Mouse (Mus musculus): ENCODE results near the gene Eif4g1. TPM values are rescaled to one million over a fixed set of nuclear protein-coding genes. Genes with fewer than 3 reads are reported as not detected.

The Eif4g1 gene
- total and polyA plus RNA-seq, 3 experiments: 257 to 957 (median 325) TPM

DNA sequence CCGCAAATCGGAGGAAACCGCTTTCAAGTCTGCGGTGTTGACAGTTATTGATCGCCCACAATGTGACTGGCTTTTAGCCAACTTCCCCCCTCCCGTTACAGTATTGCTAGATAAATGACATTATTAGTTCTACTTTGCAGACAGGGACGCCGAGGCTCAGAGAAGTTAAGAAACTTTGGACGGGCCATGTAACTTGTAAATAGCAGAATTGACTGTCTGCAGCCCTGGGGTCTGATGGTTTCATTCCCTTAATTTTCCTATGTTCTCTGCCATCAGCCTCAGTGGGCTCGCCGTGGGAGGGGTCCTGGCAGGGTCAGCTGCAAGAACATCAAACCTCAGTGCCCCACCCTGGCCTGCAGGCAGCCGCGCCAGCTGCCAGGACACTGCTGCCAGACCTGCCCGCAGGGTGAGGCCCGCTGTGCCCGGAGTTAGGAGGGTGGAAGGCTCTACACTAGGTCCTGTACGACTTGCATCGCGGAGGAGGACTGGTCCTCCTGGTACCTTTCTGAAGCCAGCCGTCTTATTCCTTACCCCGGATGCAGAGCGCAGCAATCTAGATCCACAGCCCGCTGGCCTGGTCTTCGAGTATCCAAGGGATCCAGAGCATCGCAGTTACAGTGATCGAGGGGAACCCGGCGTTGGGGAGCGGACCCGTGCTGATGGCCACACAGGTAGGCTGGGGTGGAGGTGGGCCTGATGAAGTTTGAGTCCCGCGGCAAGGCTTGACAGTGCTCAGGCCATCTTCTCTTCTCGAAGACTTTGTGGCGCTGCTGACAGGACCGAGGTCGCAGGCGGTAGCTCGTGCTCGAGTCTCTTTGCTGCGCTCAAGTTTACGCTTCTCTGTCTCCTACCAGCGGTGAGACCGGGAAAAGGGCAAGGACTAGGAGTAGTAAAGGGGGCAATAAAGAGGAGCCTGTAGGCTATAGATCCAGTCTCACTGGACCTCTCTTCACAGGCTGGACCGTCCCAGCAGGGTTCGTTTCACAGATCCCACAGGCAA, 65.9 kb downstream of the Eif4g1 start, which contains the start of gene Thpo:
Thpo (minus strand) TSS at position 781 of the 1,000 bp plus-strand sequence.
- Histone ChIP-seq H3K9me3 (replicated peaks) (no peaks in the 10 kb centered on the region), H3K4me1 (ENCODE audit: insufficient read depth, low read depth, low read length) (peaks cover 3% of the 10 kb centered on the region; the same call in 1 of the 2 replicates), H3K36me3 (replicated peaks) (no peaks in the 10 kb centered on the region), H3K4me3 (ENCODE audit: low read depth, low read length) (no peak within 1 kb of the TSS), H3K27me3 (ENCODE audit: insufficient read depth, low read length) (peaks cover 89% of the 10 kb centered on the region)
- DNase-seq (ENCODE audit: low spot score) (no peak), ATAC-seq (ENCODE audit: extremely low read depth, insufficient number of reproducible peaks, low FRiP score, poor library complexity, severe bottlenecking) (no peak)
- TF ChIP-seq POLR2AphosphoS5 (IDR thresholded peaks at IDR 0.05; ENCODE audit: insufficient replicate concordance, low read depth, low read length) (no peak), GATA2 (IDR thresholded peaks at IDR 0.05; ENCODE audit: borderline replicate concordance, low read depth, low read length) (no peak), CTCF (IDR thresholded peaks at IDR 0.05; ENCODE audit: low read depth, low read length) (no peak), TAL1 (conservative IDR thresholded peaks at IDR 0.05; ENCODE audit: low read depth, low read length) (no peak)

DNA sequence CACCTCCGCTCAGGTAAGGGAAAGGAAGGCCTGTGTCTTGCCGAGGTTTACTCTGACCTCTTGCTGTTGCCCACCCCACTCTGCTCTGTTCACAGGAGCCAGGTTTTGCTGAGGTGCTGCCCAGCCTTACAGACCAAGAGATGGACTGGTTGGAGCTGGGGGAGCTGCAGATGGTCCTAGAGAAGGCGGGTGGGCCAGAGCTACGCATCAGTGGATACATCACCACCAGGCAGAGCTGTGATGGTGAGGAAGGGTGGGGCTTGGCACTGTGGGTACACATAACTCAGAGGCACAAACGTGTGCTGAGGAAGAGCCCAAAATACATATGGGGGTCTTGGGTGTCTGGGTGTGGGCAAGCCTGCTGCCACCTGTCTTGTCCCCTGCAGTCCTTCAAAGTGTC, 67.5 kb downstream of the Eif4g1 start:
- no peak for DNase-seq (ENCODE audit: low spot score)
- no peak for ATAC-seq (ENCODE audit: extremely low read depth, insufficient number of reproducible peaks, low FRiP score, poor library complexity, severe bottlenecking)
- TF ChIP-seq GATA2 (IDR thresholded peaks at IDR 0.05; ENCODE audit: borderline replicate concordance, low read depth, low read length): no peak
- no peak for TF ChIP-seq TAL1 (conservative IDR thresholded peaks at IDR 0.05; ENCODE audit: low read depth, low read length)
- TF ChIP-seq POLR2AphosphoS5 (IDR thresholded peaks at IDR 0.05; ENCODE audit: insufficient replicate concordance, low read depth, low read length): no peak
- TF ChIP-seq CTCF (IDR thresholded peaks at IDR 0.05; ENCODE audit: low read depth, low read length): no peak
- TF ChIP-seq GATA1 (IDR thresholded peaks at IDR 0.05; ENCODE audit: borderline replicate concordance, low read length): no peak
- H3K27me3 ChIP-seq (ENCODE audit: insufficient read depth, low read length): peaks cover 82% of the 10 kb centered on the region
- peaks cover 3% of the 10 kb centered on the region; the same call in 1 of the 2 replicates for H3K4me1 ChIP-seq (ENCODE audit: insufficient read depth, low read depth, low read length)
- no peak overlapping the region for H3K4me3 ChIP-seq (ENCODE audit: low read depth, low read length)
- no peaks in the 10 kb centered on the region for H3K9me3 ChIP-seq (replicated peaks)
- H3K36me3 ChIP-seq (replicated peaks): no peaks in the 10 kb centered on the region

DNA sequence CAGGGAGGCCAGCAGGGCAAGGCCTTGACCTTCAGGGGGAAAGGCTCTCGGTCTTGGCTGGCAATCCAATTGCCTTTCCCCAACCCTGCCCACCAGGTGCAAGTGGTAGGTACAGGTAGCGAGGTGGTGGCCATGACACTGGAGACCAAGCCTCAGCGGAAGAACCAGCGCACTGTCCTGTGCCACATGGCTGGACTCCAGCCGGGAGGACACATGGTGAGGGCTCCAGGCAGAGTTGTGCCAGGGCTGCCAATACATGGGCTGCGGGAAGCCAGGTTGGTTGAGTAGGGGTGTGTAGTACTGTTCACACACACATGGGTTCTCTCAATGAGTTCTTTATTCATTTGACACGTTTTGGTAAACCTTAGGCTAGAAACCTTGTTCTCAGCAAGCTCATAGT, 68.1 kb downstream of the Eif4g1 start:
- H3K4me3 ChIP-seq (ENCODE audit: low read depth, low read length): no peak overlapping the region
- no peak for ATAC-seq (ENCODE audit: extremely low read depth, insufficient number of reproducible peaks, low FRiP score, poor library complexity, severe bottlenecking)
- DNase-seq (ENCODE audit: low spot score): no peak
- H3K36me3 ChIP-seq (replicated peaks): no peaks in the 10 kb centered on the region
- H3K9me3 ChIP-seq (replicated peaks): no peaks in the 10 kb centered on the region
- TF ChIP-seq GATA1 (IDR thresholded peaks at IDR 0.05; ENCODE audit: borderline replicate concordance, low read length) (no peak), POLR2AphosphoS5 (IDR thresholded peaks at IDR 0.05; ENCODE audit: insufficient replicate concordance, low read depth, low read length) (no peak), GATA2 (IDR thresholded peaks at IDR 0.05; ENCODE audit: borderline replicate concordance, low read depth, low read length) (no peak), TAL1 (conservative IDR thresholded peaks at IDR 0.05; ENCODE audit: low read depth, low read length) (no peak), CTCF (IDR thresholded peaks at IDR 0.05; ENCODE audit: low read depth, low read length) (no peak)
- H3K27me3 ChIP-seq (ENCODE audit: insufficient read depth, low read length): peaks cover 80% of the 10 kb centered on the region
- H3K4me1 ChIP-seq (ENCODE audit: insufficient read depth, low read depth, low read length): peaks cover 3% of the 10 kb centered on the region; the same call in 1 of the 2 replicates

DNA sequence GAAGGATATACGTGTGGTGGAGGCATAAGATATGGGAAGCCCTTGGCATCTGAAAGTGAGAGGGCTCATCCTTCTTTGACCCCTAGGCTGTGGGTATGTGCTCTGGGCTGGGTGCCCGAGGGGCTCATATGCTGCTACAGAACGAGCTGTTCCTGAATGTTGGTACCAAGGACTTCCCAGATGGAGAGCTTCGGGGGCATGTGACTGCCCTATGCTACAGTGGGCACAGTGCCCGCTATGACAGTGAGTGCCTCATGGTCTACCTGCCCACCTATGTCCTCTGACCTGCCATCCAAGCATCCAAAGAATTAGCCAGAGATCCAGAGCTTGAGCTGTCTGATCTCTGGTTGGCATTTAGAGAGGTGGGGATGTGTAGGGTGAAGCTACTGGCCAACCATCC, 68.7 kb downstream of the Eif4g1 start:
- no peaks in the 10 kb centered on the region for H3K9me3 ChIP-seq (replicated peaks)
- H3K27me3 ChIP-seq (ENCODE audit: insufficient read depth, low read length): peaks cover 79% of the 10 kb centered on the region
- no peak for ATAC-seq (ENCODE audit: extremely low read depth, insufficient number of reproducible peaks, low FRiP score, poor library complexity, severe bottlenecking)
- H3K4me1 ChIP-seq (ENCODE audit: insufficient read depth, low read depth, low read length): peaks cover 3% of the 10 kb centered on the region; the same call in 1 of the 2 replicates
- H3K4me3 ChIP-seq (ENCODE audit: low read depth, low read length): no peak overlapping the region
- H3K36me3 ChIP-seq (replicated peaks): no peaks in the 10 kb centered on the region
- TF ChIP-seq POLR2AphosphoS5 (IDR thresholded peaks at IDR 0.05; ENCODE audit: insufficient replicate concordance, low read depth, low read length): no peak
- no peak for DNase-seq (ENCODE audit: low spot score)

DNA sequence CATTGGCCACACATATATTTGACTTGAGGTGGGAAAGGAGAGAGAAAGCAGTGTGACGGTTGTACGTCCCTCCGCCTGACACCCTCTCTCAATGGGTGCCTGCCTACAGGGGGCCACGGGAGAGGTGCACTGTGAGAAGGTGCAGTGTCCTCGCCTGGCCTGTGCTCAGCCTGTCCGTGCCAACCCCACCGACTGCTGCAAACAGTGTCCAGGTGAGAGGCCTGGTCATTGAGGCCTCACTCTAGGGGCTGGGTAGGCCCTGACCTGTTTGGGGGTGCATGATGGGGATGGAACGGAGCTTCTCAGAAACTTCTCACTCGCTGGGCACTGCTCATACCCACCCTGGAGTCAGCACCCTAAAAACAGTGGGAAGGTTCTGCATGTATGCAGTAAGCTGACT, 71.7 kb downstream of the Eif4g1 start:
- ATAC-seq (ENCODE audit: extremely low read depth, insufficient number of reproducible peaks, low FRiP score, poor library complexity, severe bottlenecking): no peak

More for the DNA sequence above, 71.7 kb downstream of the Eif4g1 start:
- H3K9me3 ChIP-seq (replicated peaks): no peaks in the 10 kb centered on the region
- no peak for DNase-seq (ENCODE audit: low spot score)
- no peak overlapping the region for H3K4me3 ChIP-seq (ENCODE audit: low read depth, low read length)
- no peaks in the 10 kb centered on the region for H3K36me3 ChIP-seq (replicated peaks)
- no peak for TF ChIP-seq GATA2 (IDR thresholded peaks at IDR 0.05; ENCODE audit: borderline replicate concordance, low read depth, low read length)
- no peak for TF ChIP-seq GATA1 (IDR thresholded peaks at IDR 0.05; ENCODE audit: borderline replicate concordance, low read length)
- TF ChIP-seq POLR2AphosphoS5 (IDR thresholded peaks at IDR 0.05; ENCODE audit: insufficient replicate concordance, low read depth, low read length): no peak
- no peak for TF ChIP-seq TAL1 (conservative IDR thresholded peaks at IDR 0.05; ENCODE audit: low read depth, low read length)
- peaks cover 64% of the 10 kb centered on the region for H3K27me3 ChIP-seq (ENCODE audit: insufficient read depth, low read length)
- no peaks in the 10 kb centered on the region for H3K4me1 ChIP-seq (ENCODE audit: insufficient read depth, low read depth, low read length)

Other genes starting within 250 kb of the Eif4g1 start
- 59.5 and 76.4 TPM in 2 replicates for gene Abcc5, start 241.9 kb upstream of the Eif4g1 start, total RNA-seq (2014; fragmentation: Nextera tagmentation)
- gene Abcc5, start 241.9 kb upstream of the Eif4g1 start, total RNA-seq (2017): 20.7 and 24.6 TPM in 2 replicates
- 3.2 and 3.6 TPM in 2 replicates for gene Abcc5, start 241.9 kb upstream of the Eif4g1 start, polyA plus RNA-seq (2012)
- 40.5 and 43.6 TPM in 2 replicates for gene Eif2b5, start 169.5 kb upstream of the Eif4g1 start, total RNA-seq (2014; fragmentation: Nextera tagmentation)
- gene Eif2b5, start 169.5 kb upstream of the Eif4g1 start, total RNA-seq (2017): 105 and 107 TPM in 2 replicates
- 24.8 and 25.5 TPM in 2 replicates for gene Eif2b5, start 169.5 kb upstream of the Eif4g1 start, polyA plus RNA-seq (2012)
- 51.8 and 57.2 TPM in 2 replicates for gene Dvl3, start 151.3 kb upstream of the Eif4g1 start, total RNA-seq (2014; fragmentation: Nextera tagmentation)
- gene Dvl3, start 151.3 kb upstream of the Eif4g1 start, total RNA-seq (2017): 2.8 and 3.0 TPM in 2 replicates
- gene Dvl3, start 151.3 kb upstream of the Eif4g1 start, polyA plus RNA-seq (2012): 26.9 and 28.2 TPM in 2 replicates
- 302 and 342 TPM in 2 replicates for gene Ap2m1, start 132.8 kb upstream of the Eif4g1 start, total RNA-seq (2014; fragmentation: Nextera tagmentation)
- gene Ap2m1, start 132.8 kb upstream of the Eif4g1 start, total RNA-seq (2017): 173 and 186 TPM in 2 replicates
- 67.5 and 73.4 TPM in 2 replicates for gene Ap2m1, start 132.8 kb upstream of the Eif4g1 start, polyA plus RNA-seq (2012)
- gene Abcf3, start 119.7 kb upstream of the Eif4g1 start, total RNA-seq (2014; fragmentation: Nextera tagmentation): 34.6 and 35.1 TPM in 2 replicates
- 66.1 and 70.1 TPM in 2 replicates for gene Abcf3, start 119.7 kb upstream of the Eif4g1 start, total RNA-seq (2017)
- gene Abcf3, start 119.7 kb upstream of the Eif4g1 start, polyA plus RNA-seq (2012): 21.1 and 22.1 TPM in 2 replicates
- gene Vwa5b2, start 78.8 kb upstream of the Eif4g1 start, total RNA-seq (2014; fragmentation: Nextera tagmentation): not detected in 2 replicates
- gene Vwa5b2, start 78.8 kb upstream of the Eif4g1 start, total RNA-seq (2017): 0.29 TPM in 1 of 2 replicates, not detected in the other
- 0.02 and 0.07 TPM in 2 replicates for gene Vwa5b2, start 78.8 kb upstream of the Eif4g1 start, polyA plus RNA-seq (2012)
- 16.4 and 22.1 TPM in 2 replicates for gene Eef1akmt4, start 56.7 kb upstream of the Eif4g1 start, total RNA-seq (2014; fragmentation: Nextera tagmentation)
- gene Eef1akmt4, start 56.7 kb upstream of the Eif4g1 start, total RNA-seq (2017): 9.8 and 11.5 TPM in 2 replicates
- gene Eef1akmt4, start 56.7 kb upstream of the Eif4g1 start, polyA plus RNA-seq (2012): 6.0 and 8.7 TPM in 2 replicates
- gene Gm49333, start 56.7 kb upstream of the Eif4g1 start, total RNA-seq (2014; fragmentation: Nextera tagmentation): not detected in 2 replicates
- not detected in 2 replicates for gene Gm49333, start 56.7 kb upstream of the Eif4g1 start, total RNA-seq (2017)
- not detected in 2 replicates for gene Gm49333, start 56.7 kb upstream of the Eif4g1 start, polyA plus RNA-seq (2012)
- gene Alg3, start 56.6 kb upstream of the Eif4g1 start, total RNA-seq (2014; fragmentation: Nextera tagmentation): 36.3 and 45.6 TPM in 2 replicates
- 9.9 and 12.0 TPM in 2 replicates for gene Alg3, start 56.6 kb upstream of the Eif4g1 start, total RNA-seq (2017)
- 5.5 and 12.8 TPM in 2 replicates for gene Alg3, start 56.6 kb upstream of the Eif4g1 start, polyA plus RNA-seq (2012)
- not detected in 2 replicates for gene Camk2n2, start 47.0 kb upstream of the Eif4g1 start, total RNA-seq (2014; fragmentation: Nextera tagmentation)
- 0.22 and 0.58 TPM in 2 replicates for gene Camk2n2, start 47.0 kb upstream of the Eif4g1 start, total RNA-seq (2017)
- 1.1 and 1.2 TPM in 2 replicates for gene Camk2n2, start 47.0 kb upstream of the Eif4g1 start, polyA plus RNA-seq (2012)
- gene Ece2, start 38.5 kb upstream of the Eif4g1 start, total RNA-seq (2014; fragmentation: Nextera tagmentation): 0.58 TPM in 1 of 2 replicates, not detected in the other
- gene Ece2, start 38.5 kb upstream of the Eif4g1 start, total RNA-seq (2017): 0.12 and 0.16 TPM in 2 replicates
- gene Ece2, start 38.5 kb upstream of the Eif4g1 start, polyA plus RNA-seq (2012): not detected in 2 replicates
- 175 and 205 TPM in 2 replicates for gene Psmd2, start 16.7 kb upstream of the Eif4g1 start, total RNA-seq (2014; fragmentation: Nextera tagmentation)
- 246 and 273 TPM in 2 replicates for gene Psmd2, start 16.7 kb upstream of the Eif4g1 start, total RNA-seq (2017)
- 349 and 352 TPM in 2 replicates for gene Psmd2, start 16.7 kb upstream of the Eif4g1 start, polyA plus RNA-seq (2012)
- 3.1 and 3.9 TPM in 2 replicates for gene Fam131a, start 24.9 kb downstream of the Eif4g1 start, total RNA-seq (2014; fragmentation: Nextera tagmentation)
- gene Fam131a, start 24.9 kb downstream of the Eif4g1 start, total RNA-seq (2017): 1.2 and 2.6 TPM in 2 replicates
- 9.5 and 10.1 TPM in 2 replicates for gene Fam131a, start 24.9 kb downstream of the Eif4g1 start, polyA plus RNA-seq (2012)
- gene Polr2h, start 49.4 kb downstream of the Eif4g1 start, total RNA-seq (2014; fragmentation: Nextera tagmentation): 17.5 and 22.7 TPM in 2 replicates
- 95.7 and 97.6 TPM in 2 replicates for gene Polr2h, start 49.4 kb downstream of the Eif4g1 start, total RNA-seq (2017)
- 3.3 and 6.1 TPM in 2 replicates for gene Polr2h, start 49.4 kb downstream of the Eif4g1 start, polyA plus RNA-seq (2012)
- gene Clcn2, start 49.4 kb downstream of the Eif4g1 start, total RNA-seq (2014; fragmentation: Nextera tagmentation): 25.8 and 26.7 TPM in 2 replicates
- 16.4 and 23.3 TPM in 2 replicates for gene Clcn2, start 49.4 kb downstream of the Eif4g1 start, total RNA-seq (2017)
- 32.6 and 55.5 TPM in 2 replicates for gene Clcn2, start 49.4 kb downstream of the Eif4g1 start, polyA plus RNA-seq (2012)
- gene Chrd, start 64.8 kb downstream of the Eif4g1 start, total RNA-seq (2014; fragmentation: Nextera tagmentation): not detected in 2 replicates
- 0.05 and 0.06 TPM in 2 replicates for gene Chrd, start 64.8 kb downstream of the Eif4g1 start, total RNA-seq (2017)
- not detected in 2 replicates for gene Chrd, start 64.8 kb downstream of the Eif4g1 start, polyA plus RNA-seq (2012)
- not detected in 2 replicates for gene Thpo, start 66.2 kb downstream of the Eif4g1 start, total RNA-seq (2014; fragmentation: Nextera tagmentation)
- gene Thpo, start 66.2 kb downstream of the Eif4g1 start, total RNA-seq (2017): not detected in 2 replicates
- not detected in 2 replicates for gene Thpo, start 66.2 kb downstream of the Eif4g1 start, polyA plus RNA-seq (2012)